7 mouse cellular contexts compared by ENCODE assay signal in genomic region chr11:93995720-93996305, GRCm38 (mm10). TPM values are rescaled to one million over a fixed set of nuclear protein-coding genes. Genes with fewer than 3 reads are reported as not detected.
DNase-seq lines count a peak whose midpoint lies in the region; ATAC-seq lines count a peak whose summit lies in the region.

Gene Spag9, plus strand, starts transcription at chr11:93996091.

- H3K4me3 ChIP-seq in intestine, embryonic 15.5 days (replicated peaks) = peak within 1 kb of the TSS; percentile 97
- peak within 1 kb of the TSS; percentile 98 for H3K4me3 ChIP-seq in midbrain, embryonic 10.5 days

- peaks cover 15% of the 10 kb centered on the region for H3K4me1 ChIP-seq in intestine, embryonic 15.5 days (replicated peaks)
- H3K4me1 ChIP-seq in midbrain, embryonic 10.5 days = peaks cover 34% of the 10 kb centered on the region

- H3K36me3 ChIP-seq in intestine, embryonic 15.5 days = no peaks in the 10 kb centered on the region
- H3K36me3 ChIP-seq in midbrain, embryonic 10.5 days = no peaks in the 10 kb centered on the region

- H3K9me3 ChIP-seq in intestine, embryonic 15.5 days = no peaks in the 10 kb centered on the region
- H3K9me3 ChIP-seq in midbrain, embryonic 10.5 days (replicated peaks) = no peaks in the 10 kb centered on the region

- peak within 1 kb of the TSS; percentile 92 for H3K9ac ChIP-seq in intestine, embryonic 15.5 days

- DNase-seq in adrenal gland, adult 2 months = peak; percentile 97
- DNase-seq in embryo, embryonic 11.5 days (ENCODE audit: low read depth, low spot score) = peak; percentile 92
- DNase-seq in gastrocnemius, postnatal 36 days = peak; percentile 85 to 92
- peak; percentile 89 to 95 for DNase-seq in left cerebral cortex, postnatal 25 days (ENCODE audit: low spot score in 2 of 2)
- DNase-seq in midbrain, embryonic 10.5 days (ENCODE audit: low spot score) = peak; percentile 94
- DNase-seq in right cerebral cortex, postnatal 4 days = peak; percentile 92

- 1% methylated on average over 66 of the region's 70 CpGs for WGBS in intestine, embryonic 15.5 days
- under 1% methylated on average over 70 of the region's 70 CpGs for WGBS in midbrain, embryonic 10.5 days

- no peaks in the 10 kb centered on the region for H3K27me3 ChIP-seq in intestine, embryonic 15.5 days (replicated peaks)
- no peaks in the 10 kb centered on the region for H3K27me3 ChIP-seq in midbrain, embryonic 10.5 days (ENCODE audit: low read depth, poor library complexity, severe bottlenecking)

- peak; percentile 95 for ATAC-seq in intestine, embryonic 15.5 days

- peak within 1 kb of the TSS; percentile 99 for H3K27ac ChIP-seq in intestine, embryonic 15.5 days
- peak within 1 kb of the TSS; percentile 93 for H3K27ac ChIP-seq in midbrain, embryonic 10.5 days (replicated peaks)

- intact Hi-C loops in gastrocnemius, postnatal 36 days (cut with DNase I) = loop anchor here (1.0 to 5.0 kb wide), 2 partner anchors 27 to 39 kb away; partner anchors contain the start of gene Nme2
- intact Hi-C loops in left cerebral cortex, postnatal 25 days (cut with DNase I) = loop anchor here (1.0 to 2.0 kb wide), 2 partner anchors 28 to 49 kb away; partner anchors contain the start of genes Gm20390 and Nme1

- peak within 1 kb of the TSS; percentile 89 for H3K4me2 ChIP-seq in intestine, embryonic 15.5 days (replicated peaks)

RNA-seq across cellular contexts. Expression of gene Spag9, which starts in this region (rescaled TPM):
- 100 to 1,000 TPM in 1 of 2 experiments, 10 to 100 TPM in 1; 88.5 to 100 TPM for total RNA-seq in adrenal gland, adult 2 months (2021)
- polyA plus RNA-seq in adrenal gland, adult 2 months (2012; rRNA removed) = 24.5 and 39.7 TPM in 2 replicates
- total RNA-seq in gastrocnemius, postnatal 36 days (2021) = 100 to 1,000 TPM; 118 to 141 TPM
- polyA plus RNA-seq in intestine, embryonic 15.5 days (2015; fragmentation: Nextera tagmentation; extraction: Ambion mirVana) = 30.7 and 31.5 TPM in 2 replicates
- total RNA-seq in left cerebral cortex, postnatal 25 days (2021) = 100 to 1,000 TPM; 272 to 282 TPM
- polyA plus RNA-seq in midbrain, embryonic 10.5 days (2016; fragmentation: Nextera tagmentation; extraction: Ambion mirVana) = 61.9 and 81.6 TPM in 2 replicates

Comparison
In these comparisons a context has a peak if more than half of its experiments do, and no peak if none do; other contexts are left out.
1. Peak in every context shown above with its lines: DNase-seq, ATAC-seq, H3K4me3 ChIP-seq and H3K27ac ChIP-seq.